12 mouse cellular contexts compared by ENCODE assay signal in the genomic region with DNA sequence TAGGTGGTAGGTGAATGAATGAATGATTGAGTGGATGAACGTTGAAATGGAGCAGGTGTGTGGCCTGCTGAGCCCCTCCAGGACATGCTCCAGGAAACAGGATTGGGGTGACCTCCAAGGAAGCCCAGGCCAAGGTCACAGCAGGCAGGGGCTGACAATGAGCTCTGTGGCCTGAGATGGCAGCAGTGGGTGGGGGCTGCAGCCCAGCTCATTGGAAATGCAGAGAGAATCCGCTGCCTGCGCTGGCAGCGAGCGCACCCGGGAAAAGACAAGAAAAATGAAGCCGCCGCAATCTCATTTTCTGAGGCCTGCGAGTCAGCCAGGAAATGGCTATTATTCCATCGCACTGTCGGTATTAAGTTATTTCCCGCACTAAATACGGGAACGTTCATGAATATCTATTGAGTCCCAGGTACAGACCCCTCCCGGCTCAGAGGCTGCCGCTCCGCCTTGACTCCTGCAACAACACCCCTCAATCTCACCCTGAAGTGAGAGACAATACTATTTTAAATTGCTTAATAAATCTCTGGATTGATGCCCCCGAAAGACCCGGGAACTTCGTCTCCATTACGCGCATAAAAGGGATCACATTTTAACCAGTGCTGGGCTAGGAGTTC.
DNase-seq lines count a peak whose midpoint lies in the region; ATAC-seq and TF ChIP-seq lines count a peak whose summit lies in the region.
"Had no signal": no experiment of that assay in that cellular context is flagged by ENCODE, and none has a peak within 500 bp of the region (broad histone marks: within the 10 kb centered on the region; RNA-seq: fewer than 3 reads in every experiment).

No protein-coding gene starts in this region.

- DNase-seq in neural tube, embryonic 11.5 days (ENCODE audit: low spot score): peak; percentile 46
- no peak for DNase-seq in neural tube, embryonic 10.5 days (ENCODE audit: extremely low spot score, low spot score)
- DNase-seq in forebrain, postnatal 0 days: peak; percentile 68
- no peak for DNase-seq in midbrain, embryonic 11.5 days (ENCODE audit: low spot score, missing footprints)
- DNase-seq in ovary, postnatal 14 days (ENCODE audit: low spot score): no peak
- no peak for DNase-seq in gastrocnemius, postnatal 10 days
- DNase-seq: cerebellum, adult 18-20 months; heart, adult 18-20 months; heart, postnatal 10 days; lung, adult 2 months had no signal

- no peaks in the 10 kb centered on the region for H3K36me3 ChIP-seq in neural tube, embryonic 11.5 days (ENCODE audit: control insufficient read depth, insufficient read depth, low read length)
- no peaks in the 10 kb centered on the region for H3K36me3 ChIP-seq in forebrain, postnatal 0 days (ENCODE audit: insufficient read depth)
- no peaks in the 10 kb centered on the region for H3K36me3 ChIP-seq in midbrain, embryonic 11.5 days (ENCODE audit: control insufficient read depth, insufficient read depth, low read length)
- H3K36me3 ChIP-seq in neural tube, embryonic 15.5 days: no peaks in the 10 kb centered on the region
- H3K36me3 ChIP-seq: intestine, embryonic 15.5 days had no signal

- no peaks in the 10 kb centered on the region for H3K4me1 ChIP-seq in neural tube, embryonic 11.5 days (ENCODE audit: control insufficient read depth, insufficient read depth, low read length)
- H3K4me1 ChIP-seq in forebrain, postnatal 0 days (ENCODE audit: insufficient read depth): peaks cover 27% of the 10 kb centered on the region
- peaks cover 4% of the 10 kb centered on the region; the same call in 1 of the 2 replicates for H3K4me1 ChIP-seq in midbrain, embryonic 11.5 days (ENCODE audit: control insufficient read depth, insufficient read depth, low read length)
- peaks cover 20% of the 10 kb centered on the region for H3K4me1 ChIP-seq in neural tube, embryonic 15.5 days
- H3K4me1 ChIP-seq: intestine, embryonic 15.5 days had no signal

- ATAC-seq in neural tube, embryonic 11.5 days (ENCODE audit: insufficient read depth, low FRiP score, low TSS enrichment): no peak
- ATAC-seq in forebrain, postnatal 0 days: no peak
- ATAC-seq in midbrain, embryonic 11.5 days (ENCODE audit: low FRiP score): no peak
- ATAC-seq in neural tube, embryonic 15.5 days (ENCODE audit: low FRiP score): peak; percentile 45
- ATAC-seq: intestine, embryonic 15.5 days had no signal

- no peaks in the 10 kb centered on the region for H3K27me3 ChIP-seq in neural tube, embryonic 11.5 days (ENCODE audit: control insufficient read depth, insufficient read depth, low read length)
- no peaks in the 10 kb centered on the region for H3K27me3 ChIP-seq in forebrain, postnatal 0 days (ENCODE audit: insufficient read depth, low read length)
- H3K27me3 ChIP-seq in midbrain, embryonic 11.5 days (ENCODE audit: control insufficient read depth, insufficient read depth, low read length): no peaks in the 10 kb centered on the region
- H3K27me3 ChIP-seq in neural tube, embryonic 15.5 days (replicated peaks): no peaks in the 10 kb centered on the region
- H3K27me3 ChIP-seq: intestine, embryonic 15.5 days had no signal

- no peak overlapping the region for H3K27ac ChIP-seq in neural tube, embryonic 11.5 days (ENCODE audit: low read depth, low read length)
- H3K27ac ChIP-seq in forebrain, postnatal 0 days (ENCODE audit: low read depth, low read length): peak overlapping the region; percentile 36; the same call in 1 of the 2 replicates
- H3K27ac ChIP-seq in midbrain, embryonic 11.5 days (ENCODE audit: low read depth, low read length): no peak overlapping the region
- peak overlapping the region; percentile 60; the same call in 1 of the 2 replicates for H3K27ac ChIP-seq in neural tube, embryonic 15.5 days (replicated peaks)
- H3K27ac ChIP-seq: intestine, embryonic 15.5 days had no signal

- TF ChIP-seq CTCF in forebrain, postnatal 0 days (IDR thresholded peaks at IDR 0.05; ENCODE audit: low read depth): no peak

- WGBS in neural tube, embryonic 11.5 days: 46% methylated on average over 22 of the region's 22 CpGs
- 18% methylated on average over 22 of the region's 22 CpGs for WGBS in forebrain, postnatal 0 days
- WGBS in midbrain, embryonic 11.5 days: 50% methylated on average over 22 of the region's 22 CpGs
- WGBS in neural tube, embryonic 15.5 days: 16% methylated on average over 22 of the region's 22 CpGs

- H3K9ac ChIP-seq in neural tube, embryonic 11.5 days (ENCODE audit: low read length): no peak overlapping the region
- H3K9ac ChIP-seq in forebrain, postnatal 0 days: no peak overlapping the region
- H3K9ac ChIP-seq in midbrain, embryonic 11.5 days (ENCODE audit: low read length): 0 out of 2 replicates have a peak overlapping the region, but pooled peaks have one; percentile 12
- H3K9ac ChIP-seq in neural tube, embryonic 15.5 days (replicated peaks): 0 out of 2 replicates have a peak overlapping the region, but pooled peaks have one; percentile 8
- H3K9ac ChIP-seq: intestine, embryonic 15.5 days had no signal

- H3K9me3 ChIP-seq in neural tube, embryonic 11.5 days (ENCODE audit: control insufficient read depth, low read length): no peaks in the 10 kb centered on the region
- no peaks in the 10 kb centered on the region for H3K9me3 ChIP-seq in forebrain, postnatal 0 days (ENCODE audit: low read length)
- H3K9me3 ChIP-seq in midbrain, embryonic 11.5 days (ENCODE audit: control insufficient read depth, low read length): no peaks in the 10 kb centered on the region
- no peaks in the 10 kb centered on the region for H3K9me3 ChIP-seq in neural tube, embryonic 15.5 days (replicated peaks)
- H3K9me3 ChIP-seq: intestine, embryonic 15.5 days had no signal

- no peak overlapping the region for H3K4me2 ChIP-seq in neural tube, embryonic 11.5 days (ENCODE audit: low read depth)
- peak overlapping the region; percentile 23; the same call in 1 of the 2 replicates for H3K4me2 ChIP-seq in forebrain, postnatal 0 days (ENCODE audit: low read depth)
- no peak overlapping the region for H3K4me2 ChIP-seq in midbrain, embryonic 11.5 days
- peak overlapping the region; percentile 40 for H3K4me2 ChIP-seq in neural tube, embryonic 15.5 days
- H3K4me2 ChIP-seq: intestine, embryonic 15.5 days had no signal

- no peak overlapping the region for H3K4me3 ChIP-seq in neural tube, embryonic 11.5 days (ENCODE audit: low read depth, low read length)
- no peak overlapping the region for H3K4me3 ChIP-seq in forebrain, postnatal 0 days (ENCODE audit: low read depth, low read length)
- no peak overlapping the region for H3K4me3 ChIP-seq in midbrain, embryonic 11.5 days (ENCODE audit: low read depth, low read length)
- no peak overlapping the region for H3K4me3 ChIP-seq in neural tube, embryonic 15.5 days (replicated peaks)
- H3K4me3 ChIP-seq: intestine, embryonic 15.5 days had no signal

Comparison
In these comparisons a context has a peak if more than half of its experiments do, and no peak if none do; other contexts are left out.
1. DNase-seq: peak in neural tube, embryonic 11.5 days (single experiment) and forebrain, postnatal 0 days (single experiment); none in neural tube, embryonic 10.5 days (single experiment), midbrain, embryonic 11.5 days (single experiment), ovary, postnatal 14 days (single experiment) and gastrocnemius, postnatal 10 days (single experiment).
2. H3K27ac ChIP-seq: peak in forebrain, postnatal 0 days (single experiment) and neural tube, embryonic 15.5 days (single experiment); none in neural tube, embryonic 11.5 days (single experiment) and midbrain, embryonic 11.5 days (single experiment).
3. H3K4me2 ChIP-seq: peak in forebrain, postnatal 0 days (single experiment) and neural tube, embryonic 15.5 days (single experiment); none in neural tube, embryonic 11.5 days (single experiment) and midbrain, embryonic 11.5 days (single experiment).
4. H3K9ac ChIP-seq: peak in midbrain, embryonic 11.5 days (single experiment) and neural tube, embryonic 15.5 days (single experiment); none in neural tube, embryonic 11.5 days (single experiment) and forebrain, postnatal 0 days (single experiment).